Mouse (Mus musculus) forebrain, embryonic 16.5 days (tissue): ENCODE data around the gene Slmap. TPM values are rescaled to one million over a fixed set of nuclear protein-coding genes. Genes with fewer than 3 reads are reported as not detected.
"Not testable (repeated sequence)": the region's sequence is repeated elsewhere in the genome, so short reads cannot be mapped to it uniquely, and the experiment has no call there.

Source experiments
- ATAC-seq: fragments of 200-750 bp; cut with Nextera tagmentation; 2 replicates; pipeline ENCODE4 v1.8.0; 2017; ENCODE audit warnings: mild to moderate bottlenecking, moderate library complexity
- H3K27ac ChIP-seq: fragments of 300-500 bp; sonication (generic); 2 replicates; pipeline ENCODE4 v1.5.1; 2014; ENCODE audit warnings: low read length, control low read depth
- H3K27me3 ChIP-seq: fragments of 300-500 bp; sonication (generic); replicated peaks from 2 replicates; pipeline ENCODE4 v1.6.1; 2014; ENCODE audit warnings: low read length; ENCODE audit not compliant: control insufficient read depth, insufficient read depth
- H3K36me3 ChIP-seq: fragments of 300-500 bp; sonication (generic); 2 replicates; pipeline ENCODE4 v1.6.1; 2014; ENCODE audit not compliant: control insufficient read depth, insufficient read depth
- H3K4me1 ChIP-seq: fragments of 300-500 bp; sonication (generic); replicated peaks from 2 replicates; pipeline ENCODE4 v1.6.1; 2014; ENCODE audit warnings: low read length; ENCODE audit not compliant: control insufficient read depth, insufficient read depth
- H3K4me2 ChIP-seq: fragments of 300-500 bp; sonication (generic); 2 replicates; pipeline ENCODE4 v1.6.1; 2014; ENCODE audit warnings: mild to moderate bottlenecking, low read length, control low read depth
- H3K4me3 ChIP-seq: fragments of 300-500 bp; sonication (generic); replicated peaks from 2 replicates; pipeline ENCODE4 v1.5.1; 2014; ENCODE audit warnings: mild to moderate bottlenecking, low read length, control low read depth
- H3K9ac ChIP-seq: fragments of 300-500 bp; sonication (generic); replicated peaks from 2 replicates; pipeline ENCODE4 v1.6.1; 2014; ENCODE audit warnings: low read depth, low read length, control low read depth
- H3K9me3 ChIP-seq: fragments of 300-500 bp; sonication (generic); 2 replicates; pipeline ENCODE4 v1.6.1; 2016; ENCODE audit warnings: low read length; ENCODE audit not compliant: control insufficient read depth
- WGBS: fragments of 180-500 bp; shearing (Covaris S2); extraction: QIAGEN DNeasy Blood & Tissue Kit; methylation state at CpG from one replicate; pipeline ENCODE4 v1.1.7; 2014; 5-methylcytosine and 5-hydroxymethylcytosine counted together
- polyA plus RNA-seq: library from polyadenylated mRNA; unstranded; fragments of >200 nt; fragmentation: Nextera tagmentation; extraction: Ambion mirVana; gene quantifications from 2 replicates; pipeline ENCODE4 v1.2.1, GENCODE M21; 2015

Slmap gene
- polyA plus RNA-seq, 1 experiment from 2014 or later = 14.3 TPM

DNA sequence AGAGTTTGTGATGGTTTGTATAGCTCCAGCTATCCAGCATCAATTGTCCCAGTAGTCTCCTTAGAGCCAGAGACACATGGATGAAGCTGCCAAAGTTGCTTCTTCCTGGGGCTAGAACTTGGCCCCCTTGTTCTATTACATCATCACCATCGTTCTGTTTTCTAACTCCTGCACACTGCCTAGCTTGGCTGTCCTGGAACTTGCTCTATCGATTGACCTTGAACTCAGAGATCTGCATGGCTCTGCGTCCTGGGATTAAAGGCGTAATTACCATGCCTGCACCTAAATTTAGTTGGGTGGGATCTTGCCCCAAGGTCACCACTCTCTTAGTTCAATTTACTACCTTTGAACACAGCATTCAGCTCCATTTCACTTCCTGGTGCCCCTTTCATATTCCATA lies 14.9 kb downstream of the Slmap start:
- no peak overlapping the region for H3K4me2 ChIP-seq
- no peak for ATAC-seq
- WGBS = 93% methylated on average over 4 of the region's 4 CpGs

GRCm38 (mm10) chr14:26517843-26518242 lies 16.9 kb downstream of the Slmap start:
- Histone ChIP-seq H3K9me3 (no peaks in the 10 kb centered on the region), H3K27ac (no peak overlapping the region), H3K4me1 (no peaks in the 10 kb centered on the region), H3K36me3 (no peaks in the 10 kb centered on the region), H3K4me3 (no peak overlapping the region), H3K27me3 (no peaks in the 10 kb centered on the region), H3K9ac (no peak overlapping the region), H3K4me2 (no peak overlapping the region)
- ATAC-seq = no peak
- WGBS = 91% methylated on average over 4 of the region's 4 CpGs

More for the DNA sequence above, 14.9 kb downstream of the Slmap start:
- H3K9me3 ChIP-seq = no peaks in the 10 kb centered on the region
- H3K4me1 ChIP-seq = no peaks in the 10 kb centered on the region
- no peaks in the 10 kb centered on the region for H3K36me3 ChIP-seq
- no peaks in the 10 kb centered on the region for H3K27me3 ChIP-seq
- H3K27ac ChIP-seq = no peak overlapping the region
- H3K9ac ChIP-seq = no peak overlapping the region
- H3K4me3 ChIP-seq = no peak overlapping the region

DNA sequence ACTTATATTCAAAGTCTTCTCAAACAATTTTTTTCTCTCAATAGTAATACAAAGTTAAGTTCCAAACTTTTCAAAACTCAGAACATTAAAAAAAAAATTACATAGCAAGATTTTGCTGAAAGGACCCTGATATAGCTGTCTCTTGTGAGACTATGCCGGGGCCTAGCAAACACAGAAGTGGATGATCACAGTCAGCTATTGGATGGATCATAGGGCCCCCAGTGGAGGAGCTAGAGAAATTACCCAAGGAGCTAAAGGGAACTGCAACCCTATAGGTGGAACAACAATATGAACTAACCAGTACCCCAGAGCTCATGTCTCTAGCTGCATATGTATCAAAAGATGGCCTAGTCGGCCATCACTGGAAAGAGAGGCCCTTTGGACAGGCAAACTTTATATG lies 18.5 kb downstream of the Slmap start:
- ATAC-seq, H3K4me1 ChIP-seq, H3K4me3 ChIP-seq, H3K27me3 ChIP-seq, H3K4me2 ChIP-seq, H3K36me3 ChIP-seq, H3K9me3 ChIP-seq, H3K9ac ChIP-seq, H3K27ac ChIP-seq: not testable (repeated sequence)
- 82% methylated on average over 2 of the region's 2 CpGs for WGBS

- Histone ChIP-seq H3K27ac (no peak overlapping the region), H3K36me3 (no peaks in the 10 kb centered on the region), H3K4me2 (no peak overlapping the region), H3K4me1 (no peaks in the 10 kb centered on the region), H3K4me3 (no peak overlapping the region), H3K9ac (no peak overlapping the region), H3K27me3 (no peaks in the 10 kb centered on the region), H3K9me3 (no peaks in the 10 kb centered on the region)
- 80% methylated on average over 9 of the region's 9 CpGs for WGBS
- no peak for ATAC-seq
Observed at GRCm38 (mm10) chr14:26515802-26516201, 18.9 kb downstream of the Slmap start.

GRCm38 (mm10) chr14:26510545-26510944 lies 24.2 kb downstream of the Slmap start:
- Histone ChIP-seq H3K9me3 (no peaks in the 10 kb centered on the region), H3K9ac (no peak overlapping the region), H3K27me3 (no peaks in the 10 kb centered on the region), H3K4me3 (no peak overlapping the region), H3K4me1 (no peaks in the 10 kb centered on the region), H3K27ac (no peak overlapping the region), H3K4me2 (no peak overlapping the region), H3K36me3 (no peaks in the 10 kb centered on the region)
- no peak for ATAC-seq
- 84% methylated on average over 2 of the region's 2 CpGs for WGBS

DNA sequence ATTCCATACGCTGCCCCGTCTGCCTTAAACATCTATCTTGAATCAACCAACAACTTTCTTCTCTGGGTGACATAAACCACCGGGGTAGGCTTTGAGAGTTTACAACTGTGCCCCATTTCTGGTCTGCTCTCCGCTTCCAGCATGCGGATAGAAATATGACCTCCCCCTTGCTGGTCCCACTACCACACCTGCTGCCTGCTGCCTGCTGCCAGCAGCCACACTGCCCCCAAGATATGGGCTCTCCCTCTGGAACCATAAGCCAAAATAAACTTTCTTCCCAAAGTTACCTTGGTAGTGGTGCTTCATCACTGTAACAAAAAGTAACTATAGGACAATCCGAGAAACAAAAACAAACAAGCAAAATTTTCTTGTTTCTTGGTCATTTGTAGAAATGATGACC lies 26.6 kb downstream of the Slmap start:
- H3K4me1 ChIP-seq = no peaks in the 10 kb centered on the region
- H3K27me3 ChIP-seq = no peaks in the 10 kb centered on the region
- ATAC-seq = no peak
- no peaks in the 10 kb centered on the region for H3K36me3 ChIP-seq
- H3K4me3 ChIP-seq = no peak overlapping the region
- WGBS = 97% methylated on average over 6 of the region's 6 CpGs
- H3K9ac ChIP-seq = no peak overlapping the region
- no peaks in the 10 kb centered on the region for H3K9me3 ChIP-seq
- no peak overlapping the region for H3K4me2 ChIP-seq
- H3K27ac ChIP-seq = no peak overlapping the region

- H3K27me3 ChIP-seq = no peaks in the 10 kb centered on the region
- no peak overlapping the region for H3K4me3 ChIP-seq
- H3K4me2 ChIP-seq = no peak overlapping the region
- no peaks in the 10 kb centered on the region for H3K4me1 ChIP-seq
- no peak for ATAC-seq
- H3K27ac ChIP-seq = no peak overlapping the region
- 79% methylated on average over 4 of the region's 4 CpGs for WGBS
- H3K9ac ChIP-seq = no peak overlapping the region
- no peaks in the 10 kb centered on the region for H3K9me3 ChIP-seq
- no peaks in the 10 kb centered on the region for H3K36me3 ChIP-seq
Observed at GRCm38 (mm10) chr14:26507361-26507760, 27.4 kb downstream of the Slmap start.

- no peak overlapping the region for H3K9ac ChIP-seq
- no peaks in the 10 kb centered on the region for H3K9me3 ChIP-seq
- H3K4me3 ChIP-seq = no peak overlapping the region
- 95% methylated on average over 4 of the region's 4 CpGs for WGBS
- no peak overlapping the region for H3K4me2 ChIP-seq
- no peaks in the 10 kb centered on the region for H3K27me3 ChIP-seq
- H3K27ac ChIP-seq = no peak overlapping the region
- H3K4me1 ChIP-seq = no peaks in the 10 kb centered on the region
- H3K36me3 ChIP-seq = no peaks in the 10 kb centered on the region
- no peak for ATAC-seq
Observed at GRCm38 (mm10) chr14:26504541-26504940, 30.2 kb downstream of the Slmap start.

- no peak overlapping the region for H3K9ac ChIP-seq
- H3K36me3 ChIP-seq = no peaks in the 10 kb centered on the region
- ATAC-seq = no peak
- no peaks in the 10 kb centered on the region for H3K27me3 ChIP-seq
- WGBS = 92% methylated on average over 2 of the region's 2 CpGs
- no peaks in the 10 kb centered on the region for H3K9me3 ChIP-seq
- no peak overlapping the region for H3K4me2 ChIP-seq
- no peaks in the 10 kb centered on the region for H3K4me1 ChIP-seq
- H3K4me3 ChIP-seq = no peak overlapping the region
- no peak overlapping the region for H3K27ac ChIP-seq
Observed at GRCm38 (mm10) chr14:26500136-26500933, 34.4 kb downstream of the Slmap start.

- Histone ChIP-seq H3K4me3 (no peak overlapping the region), H3K36me3 (no peaks in the 10 kb centered on the region), H3K9me3 (no peaks in the 10 kb centered on the region), H3K27me3 (no peaks in the 10 kb centered on the region), H3K4me2 (no peak overlapping the region), H3K4me1 (no peaks in the 10 kb centered on the region), H3K9ac (no peak overlapping the region), H3K27ac (no peak overlapping the region)
- no peak for ATAC-seq
- 92% methylated on average over 1 of the region's 1 CpGs for WGBS
Observed at GRCm38 (mm10) chr14:26495021-26495420, 39.7 kb downstream of the Slmap start.
